Mouse (Mus musculus) liver, embryonic 18 days (tissue): ENCODE data around the gene Tcerg1l. TPM values are rescaled to one million over a fixed set of nuclear protein-coding genes. Genes with fewer than 3 reads are reported as not detected.

Source experiments
- polyA plus RNA-seq: library from polyadenylated mRNA; depleted of rRNA; stranded (reverse); fragments of >200 nt; gene quantifications from 2 replicates; pipeline ENCODE4 v1.2.3, GENCODE M21; 2012; rRNA removed

The Tcerg1l gene
- not detected in 2 replicates for polyA plus RNA-seq

DNA sequence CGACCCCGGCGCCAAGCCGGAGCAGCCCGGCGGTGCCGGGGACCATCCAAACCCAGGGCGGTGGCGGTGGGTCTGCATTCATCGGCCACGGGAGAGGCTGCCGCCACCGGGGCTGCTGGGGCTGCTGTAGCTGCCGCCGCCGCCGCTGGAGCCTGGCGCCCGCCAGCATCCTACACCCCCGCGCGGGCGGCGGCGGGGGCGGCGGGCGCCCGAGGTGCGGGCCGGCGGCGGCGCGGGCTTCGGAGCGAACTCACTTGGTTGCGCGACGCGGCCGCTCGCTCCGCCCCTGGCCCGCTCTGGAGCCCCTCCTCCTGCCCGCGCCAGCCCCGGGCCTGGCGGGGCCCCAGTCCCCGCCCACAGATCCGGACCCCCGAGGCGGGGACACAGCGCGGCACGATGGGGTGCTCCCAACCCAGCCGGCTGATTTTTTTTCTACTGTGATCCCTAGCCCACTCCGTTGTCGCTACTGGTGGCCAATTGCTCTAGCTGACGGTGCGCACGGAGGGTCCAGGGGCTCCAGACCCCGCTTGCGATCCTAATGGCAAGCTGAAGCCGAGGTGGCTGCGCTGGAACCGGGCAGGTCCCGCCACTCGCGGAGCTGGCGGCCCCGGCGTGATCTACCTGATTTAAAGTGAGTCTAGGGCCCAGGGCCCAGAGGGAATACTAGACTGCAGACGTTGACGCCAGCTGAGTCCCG lies at the start of gene Tcerg1l:
Gene Tcerg1l, minus strand, starts transcription at position 246 of the 697 bp plus-strand sequence.

